Mouse (Mus musculus) kidney, postnatal 0 days (tissue): ENCODE measurements around the gene Dtd1. TPM values are rescaled to one million over a fixed set of nuclear protein-coding genes. Genes with fewer than 3 reads are reported as not detected.

Experiments used
- ATAC-seq: fragments of 200-750 bp; cut with Nextera tagmentation; replicated peaks from 2 replicates; pipeline ENCODE4 v1.8.0; 2017; ENCODE audit warnings: low read depth, moderate number of reproducible peaks, moderate TSS enrichment, moderate library complexity; ENCODE audit not compliant: low FRiP score
- DNase-seq: peaks from one replicate; pipeline ENCODE4 v3.0.0-alpha.2; 2016; ENCODE audit warnings: low spot score
- H3K27ac ChIP-seq: fragments of 300-500 bp; sonication (generic); 2 replicates; pipeline ENCODE4 v1.5.1; 2014; ENCODE audit warnings: mild to moderate bottlenecking
- H3K27me3 ChIP-seq: fragments of 300-500 bp; sonication (generic); 2 replicates; pipeline ENCODE4 v1.6.1; 2014; ENCODE audit warnings: low read length, mixed read lengths; ENCODE audit not compliant: insufficient read depth
- H3K36me3 ChIP-seq: fragments of 300-500 bp; sonication (generic); 2 replicates; pipeline ENCODE4 v1.6.1; 2014; ENCODE audit warnings: low read length, mixed read lengths; ENCODE audit not compliant: insufficient read depth
- H3K4me1 ChIP-seq: fragments of 300-500 bp; sonication (generic); replicated peaks from 2 replicates; pipeline ENCODE4 v1.6.1; 2014; ENCODE audit warnings: antibody characterized with exemption, low read length, mixed read lengths; ENCODE audit not compliant: insufficient read depth
- H3K4me2 ChIP-seq: fragments of 300-500 bp; sonication (generic); 2 replicates; pipeline ENCODE4 v1.6.1; 2014; ENCODE audit warnings: mild to moderate bottlenecking, low read length, moderate library complexity, mixed read lengths
- H3K4me3 ChIP-seq: fragments of 300-500 bp; sonication (generic); replicated peaks from 2 replicates; pipeline ENCODE4 v1.5.1; 2014; ENCODE audit warnings: low read depth, low read length
- H3K9ac ChIP-seq: fragments of 300-500 bp; sonication (generic); 2 replicates; pipeline ENCODE4 v1.6.1; 2014; ENCODE audit warnings: low read depth, low read length
- H3K9me3 ChIP-seq: fragments of 300-500 bp; sonication (generic); replicated peaks from 2 replicates; pipeline ENCODE4 v1.6.1; 2016; ENCODE audit warnings: low read length, inconsistent platforms, mixed read lengths
- CTCF ChIP-seq: IDR thresholded peaks from 2 replicates; pipeline ENCODE4 v1.5.1; 2016; ENCODE audit warnings: antibody characterized with exemption, low read depth, mild to moderate bottlenecking, moderate library complexity
- WGBS: fragments of 180-500 bp; shearing (Covaris S2); extraction: QIAGEN DNeasy Blood & Tissue Kit; methylation state at CpG from one replicate; pipeline ENCODE4 v1.1.7; 2014; 5-methylcytosine and 5-hydroxymethylcytosine counted together
- polyA plus RNA-seq: library from polyadenylated mRNA; unstranded; fragments of >200 nt; fragmentation: Nextera tagmentation; extraction: Ambion mirVana; gene quantifications from 2 replicates; pipeline ENCODE4 v1.2.1, GENCODE M21; 2015

Gene Dtd1
- polyA plus RNA-seq, 1 experiment from 2014 or later = 59.9 TPM

DNA sequence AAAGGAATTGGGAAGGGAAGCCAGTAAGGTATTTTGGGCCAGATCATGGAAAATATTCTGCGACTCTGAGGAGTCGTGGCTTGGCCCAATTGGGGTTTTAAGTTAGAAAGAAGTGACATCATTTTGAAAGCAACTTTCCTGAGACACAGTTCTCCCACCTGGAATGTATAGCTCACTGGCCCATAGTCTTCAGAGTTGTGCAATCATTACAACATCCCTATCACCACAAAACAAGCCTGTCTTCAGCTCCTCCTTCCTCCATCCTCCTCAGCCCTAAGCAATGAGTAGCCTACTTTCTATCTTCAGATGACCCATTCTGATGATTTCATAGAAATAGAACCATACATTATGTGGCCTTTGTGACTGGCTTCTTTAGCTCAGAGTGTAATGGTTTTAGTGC lies 130.1 kb downstream of the Dtd1 start:
- H3K9ac ChIP-seq = no peak overlapping the region
- H3K4me2 ChIP-seq = no peak overlapping the region
- no peaks in the 10 kb centered on the region for H3K4me1 ChIP-seq
- H3K4me3 ChIP-seq = no peak overlapping the region
- no peaks in the 10 kb centered on the region for H3K27me3 ChIP-seq
- H3K36me3 ChIP-seq = no peaks in the 10 kb centered on the region
- ATAC-seq (no peak), DNase-seq (no peak)
- H3K27ac ChIP-seq = no peak overlapping the region
- no peaks in the 10 kb centered on the region for H3K9me3 ChIP-seq
- 93% methylated on average over 2 of the region's 2 CpGs for WGBS
- TF ChIP-seq CTCF = no peak

DNA sequence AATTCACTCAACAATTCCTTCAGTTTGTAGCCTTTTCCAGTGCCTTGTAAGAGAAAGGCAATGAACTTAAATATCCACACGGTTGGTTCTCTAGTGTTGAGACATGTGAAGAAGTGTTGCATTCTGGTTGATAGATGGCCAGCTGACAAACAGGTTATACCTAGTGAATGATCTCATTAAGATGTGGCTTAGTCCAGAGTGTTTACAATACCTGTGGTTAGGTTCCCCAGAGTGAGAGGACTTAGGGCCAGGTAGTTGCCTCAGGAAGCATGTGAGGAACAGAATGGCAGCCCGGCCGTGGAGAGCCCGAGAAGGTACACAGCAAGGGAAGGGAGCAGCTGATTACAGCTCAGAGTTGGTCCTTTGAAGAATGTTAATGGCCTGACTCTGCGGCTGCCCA lies 138.5 kb downstream of the Dtd1 start:
- no peak for DNase-seq
- H3K9me3 ChIP-seq = no peaks in the 10 kb centered on the region
- TF ChIP-seq CTCF = no peak
- H3K9ac ChIP-seq = no peak overlapping the region
- H3K4me2 ChIP-seq = no peak overlapping the region
- no peak overlapping the region for H3K4me3 ChIP-seq
- 63% methylated on average over 5 of the region's 5 CpGs for WGBS
- H3K36me3 ChIP-seq = no peaks in the 10 kb centered on the region
- H3K27me3 ChIP-seq = no peaks in the 10 kb centered on the region
- no peaks in the 10 kb centered on the region for H3K4me1 ChIP-seq
- no peak overlapping the region for H3K27ac ChIP-seq
- ATAC-seq = no peak

DNA sequence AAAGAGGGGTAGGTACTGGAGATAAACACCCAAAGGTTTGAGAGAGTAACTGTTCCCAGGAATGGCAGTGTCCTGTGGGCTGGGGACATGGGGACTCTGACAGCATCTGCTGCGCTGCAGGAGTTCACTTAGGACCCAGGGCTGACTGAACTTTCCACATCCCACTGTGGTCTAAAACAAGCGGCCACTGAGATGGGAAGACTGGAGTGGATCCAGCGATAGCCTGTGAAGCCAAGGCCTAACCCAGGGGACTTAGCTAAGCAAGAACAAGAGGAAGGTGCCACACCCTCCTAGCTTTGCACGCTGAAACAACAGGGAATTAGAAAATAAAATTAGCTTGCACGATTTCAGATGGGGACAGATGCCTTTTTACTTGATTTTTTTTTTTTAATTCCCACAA lies 138.9 kb downstream of the Dtd1 start:
- Histone ChIP-seq H3K4me1 (0 out of 2 replicates have a peak, but pooled peaks cover 3% of the 10 kb centered on the region), H3K27ac (no peak overlapping the region), H3K36me3 (no peaks in the 10 kb centered on the region), H3K4me2 (no peak overlapping the region), H3K9me3 (no peaks in the 10 kb centered on the region), H3K4me3 (no peak overlapping the region), H3K27me3 (no peaks in the 10 kb centered on the region), H3K9ac (no peak overlapping the region)
- no peak for TF ChIP-seq CTCF
- DNase-seq (no peak), ATAC-seq (no peak)
- 77% methylated on average over 5 of the region's 5 CpGs for WGBS

DNA sequence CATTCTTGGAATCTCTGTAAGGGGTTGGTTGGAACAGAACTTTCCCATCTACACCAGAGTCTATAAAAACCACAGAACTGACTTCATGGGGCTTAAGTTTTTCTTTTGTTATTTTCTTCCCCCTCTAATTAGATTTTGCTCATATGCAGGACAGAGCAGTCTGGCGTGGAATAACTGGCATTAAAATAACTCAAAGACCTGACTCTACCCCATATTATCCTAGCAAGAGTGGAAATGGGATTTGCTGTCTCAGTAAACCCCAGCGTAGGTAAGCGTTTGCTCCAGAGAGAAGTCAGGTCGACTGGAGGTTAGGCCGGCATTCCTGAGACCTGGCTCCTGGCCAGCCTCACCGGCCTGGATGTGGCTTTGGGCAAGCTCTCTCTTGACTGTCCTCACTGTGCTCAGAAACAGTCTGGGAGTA lies 140.9 kb downstream of the Dtd1 start:
- no peak overlapping the region for H3K27ac ChIP-seq
- no peak overlapping the region for H3K4me3 ChIP-seq
- DNase-seq = no peak
- 42% methylated on average over 6 of the region's 6 CpGs for WGBS
- H3K9ac ChIP-seq = no peak overlapping the region
- H3K27me3 ChIP-seq = no peaks in the 10 kb centered on the region
- H3K4me1 ChIP-seq = 0 out of 2 replicates have a peak, but pooled peaks cover 3% of the 10 kb centered on the region
- H3K9me3 ChIP-seq = no peaks in the 10 kb centered on the region
- no peak for ATAC-seq
- no peak for TF ChIP-seq CTCF
- H3K4me2 ChIP-seq = no peak overlapping the region
- no peaks in the 10 kb centered on the region for H3K36me3 ChIP-seq

DNA sequence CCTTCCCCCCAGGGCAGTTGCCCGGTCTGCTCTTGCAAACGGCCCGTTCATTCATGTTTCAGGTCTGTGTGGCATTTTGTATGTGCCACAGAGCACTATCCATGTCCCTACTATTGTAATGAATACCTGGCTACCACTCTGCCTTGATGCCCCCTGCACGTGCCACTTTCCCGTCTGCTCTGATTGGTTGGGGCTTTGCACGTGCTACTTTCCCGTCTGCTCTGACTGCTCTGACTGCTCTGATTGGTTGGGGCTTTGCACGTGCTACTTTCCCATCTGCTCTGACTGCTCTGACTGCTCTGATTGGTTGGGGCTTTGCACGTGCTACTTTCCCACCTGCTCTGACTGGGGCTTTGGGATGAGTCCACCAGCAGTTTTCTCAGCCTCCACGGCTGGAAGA lies 142.3 kb downstream of the Dtd1 start:
- no peaks in the 10 kb centered on the region for H3K27me3 ChIP-seq
- TF ChIP-seq CTCF = no peak
- ATAC-seq (no peak), DNase-seq (no peak)
- H3K4me3 ChIP-seq = no peak overlapping the region
- 88% methylated on average over 10 of the region's 10 CpGs for WGBS
- H3K4me2 ChIP-seq = no peak overlapping the region
- H3K9ac ChIP-seq = no peak overlapping the region
- no peaks in the 10 kb centered on the region for H3K9me3 ChIP-seq
- H3K36me3 ChIP-seq = no peaks in the 10 kb centered on the region
- H3K4me1 ChIP-seq = 0 out of 2 replicates have a peak, but pooled peaks cover 3% of the 10 kb centered on the region
- no peak overlapping the region for H3K27ac ChIP-seq

DNA sequence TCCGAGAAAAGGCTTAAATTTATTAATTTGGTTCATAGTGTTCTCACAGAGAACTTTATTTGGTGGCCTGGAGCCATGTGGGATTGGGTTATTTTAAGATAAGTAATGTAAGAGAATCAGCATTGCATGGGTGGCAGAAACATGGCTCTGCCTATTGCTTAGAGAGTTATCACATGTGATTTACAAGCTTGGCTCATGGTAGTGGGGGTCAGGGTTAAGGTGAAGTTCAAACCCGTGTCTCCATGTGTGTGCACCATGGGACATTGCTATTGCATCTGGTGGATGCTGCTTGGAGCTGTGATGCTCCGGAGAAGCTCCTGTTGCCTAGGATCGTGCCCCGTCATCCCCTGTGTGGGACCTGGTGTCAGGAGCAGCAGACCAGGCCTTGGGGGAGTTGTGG lies 143.6 kb downstream of the Dtd1 start:
- DNase-seq = no peak

DNA sequence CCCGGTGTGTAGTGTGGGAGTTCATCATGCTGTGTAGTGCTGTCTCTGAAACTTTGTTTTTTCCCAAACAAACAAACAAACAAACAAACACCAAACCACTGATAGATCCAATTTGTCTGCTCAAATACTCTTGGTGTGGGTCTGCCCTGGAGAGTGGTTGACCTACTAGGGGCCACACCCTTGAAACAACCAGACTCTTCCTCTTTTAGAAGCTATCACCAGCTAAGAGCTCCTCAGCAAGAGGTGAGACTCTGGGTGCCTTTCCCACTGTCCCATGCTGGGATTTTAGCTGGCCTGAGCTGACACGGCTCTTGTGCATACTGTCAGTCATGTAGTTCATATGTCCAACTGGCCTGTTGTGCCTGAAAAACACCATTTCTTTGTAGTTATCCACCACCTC lies 145.6 kb downstream of the Dtd1 start:
- no peaks in the 10 kb centered on the region for H3K27me3 ChIP-seq
- H3K9me3 ChIP-seq = no peaks in the 10 kb centered on the region
- H3K4me2 ChIP-seq = no peak overlapping the region
- no peak overlapping the region for H3K9ac ChIP-seq
- DNase-seq = no peak
- no peaks in the 10 kb centered on the region for H3K36me3 ChIP-seq
- ATAC-seq = no peak
- WGBS = 96% methylated on average over 2 of the region's 2 CpGs
- H3K27ac ChIP-seq = no peak overlapping the region
- H3K4me1 ChIP-seq = 0 out of 2 replicates have a peak, but pooled peaks cover 3% of the 10 kb centered on the region
- no peak overlapping the region for H3K4me3 ChIP-seq
- no peak for TF ChIP-seq CTCF

More for the DNA sequence above, 143.6 kb downstream of the Dtd1 start:
- 74% methylated on average over 5 of the region's 5 CpGs for WGBS
- H3K27me3 ChIP-seq = no peaks in the 10 kb centered on the region
- no peak overlapping the region for H3K9ac ChIP-seq
- H3K4me3 ChIP-seq = no peak overlapping the region
- ATAC-seq = no peak
- H3K9me3 ChIP-seq = no peaks in the 10 kb centered on the region
- TF ChIP-seq CTCF = no peak
- H3K36me3 ChIP-seq = no peaks in the 10 kb centered on the region
- H3K27ac ChIP-seq = no peak overlapping the region
- H3K4me1 ChIP-seq = 0 out of 2 replicates have a peak, but pooled peaks cover 3% of the 10 kb centered on the region
- no peak overlapping the region for H3K4me2 ChIP-seq
